ENCODE assay signal across 8 mouse cellular contexts in genomic region chr10:79858416-79859074, GRCm38 (mm10). TPM values are rescaled to one million over a fixed set of nuclear protein-coding genes. Genes with fewer than 3 reads are reported as not detected.
DNase-seq lines count a peak whose midpoint lies in the region; ATAC-seq and TF ChIP-seq lines count a peak whose summit lies in the region.

No protein-coding gene starts in this region.

- WGBS in heart, embryonic 16.5 days, result 36% methylated on average over 17 of the region's 17 CpGs
- WGBS in liver, embryonic 14.5 days (ENCODE audit: insufficient replicate concordance), result 68% methylated on average over 17 of the region's 17 CpGs

- peak overlapping the region; percentile 98 for H3K4me3 ChIP-seq in megakaryocyte, embryonic 14.5 days (replicated peaks)
- H3K4me3 ChIP-seq in heart, embryonic 16.5 days (ENCODE audit: low read length), result peak overlapping the region; percentile 98
- no peak overlapping the region for H3K4me3 ChIP-seq in liver, embryonic 14.5 days (ENCODE audit: insufficient read depth in 1 of 2, low read depth in 2 of 2, low read length in 2 of 2)

- no peak for TF ChIP-seq CTCF in liver, embryonic 14.5 days (IDR thresholded peaks at IDR 0.05; ENCODE audit: low read depth)

- peak overlapping the region; percentile 100 for H3K27ac ChIP-seq in heart, embryonic 16.5 days (ENCODE audit: low read length)
- no peak overlapping the region for H3K27ac ChIP-seq in liver, embryonic 14.5 days

- TF ChIP-seq EP300 in liver, embryonic 14.5 days (IDR thresholded peaks at IDR 0.05; ENCODE audit: low read depth), result no peak

- peak; percentile 58 to 74 for DNase-seq in cerebellum, postnatal 25 days
- peak; percentile 83 to 91 for DNase-seq in kidney, postnatal 25 days
- DNase-seq in liver, embryonic 14.5 days (ENCODE audit: low read depth in 3 of 3, low spot score in 3 of 3), result no peak
- peak; percentile 90 to 92 for DNase-seq in right cerebral cortex, postnatal 10 days (ENCODE audit: low spot score in 2 of 2)

- no peaks in the 10 kb centered on the region for H3K9me3 ChIP-seq in megakaryocyte, embryonic 14.5 days
- no peaks in the 10 kb centered on the region for H3K9me3 ChIP-seq in heart, embryonic 16.5 days (replicated peaks; ENCODE audit: control insufficient read depth, low read length)
- H3K9me3 ChIP-seq in liver, embryonic 14.5 days (ENCODE audit: control insufficient read depth, low read length), result no peaks in the 10 kb centered on the region

- H3K27me3 ChIP-seq in megakaryocyte, embryonic 14.5 days (replicated peaks), result no peaks in the 10 kb centered on the region
- no peaks in the 10 kb centered on the region for H3K27me3 ChIP-seq in heart, embryonic 16.5 days (ENCODE audit: control insufficient read depth, insufficient read depth, low read length)
- no peaks in the 10 kb centered on the region for H3K27me3 ChIP-seq in liver, embryonic 14.5 days (ENCODE audit: control insufficient read depth, insufficient read depth, low read length)

- no peak for ATAC-seq in megakaryocyte, adult 5-6 weeks (ENCODE audit: poor library complexity, severe bottlenecking)
- ATAC-seq in heart, embryonic 16.5 days (replicated peaks; ENCODE audit: extremely low read depth, insufficient read depth, low FRiP score), result peak; percentile 19
- ATAC-seq in liver, embryonic 14.5 days (ENCODE audit: insufficient read depth), result no peak
- no peak for ATAC-seq in granulocyte monocyte progenitor cell, adult 5-6 weeks (replicated peaks; ENCODE audit: poor library complexity, severe bottlenecking)

- H3K4me2 ChIP-seq in heart, embryonic 16.5 days (ENCODE audit: low read depth, low read length), result peak overlapping the region; percentile 95
- peak overlapping the region; percentile 87 for H3K4me2 ChIP-seq in liver, embryonic 14.5 days (ENCODE audit: low read depth)

- peaks cover 74% of the 10 kb centered on the region for H3K36me3 ChIP-seq in megakaryocyte, embryonic 14.5 days (replicated peaks; ENCODE audit: low read length)
- peaks cover 46% of the 10 kb centered on the region for H3K36me3 ChIP-seq in heart, embryonic 16.5 days (ENCODE audit: control insufficient read depth, insufficient read depth)
- peaks cover 70% of the 10 kb centered on the region for H3K36me3 ChIP-seq in liver, embryonic 14.5 days (replicated peaks; ENCODE audit: control insufficient read depth, insufficient read depth, low read depth)

- peaks cover 67% of the 10 kb centered on the region for H3K4me1 ChIP-seq in megakaryocyte, embryonic 14.5 days
- H3K4me1 ChIP-seq in heart, embryonic 16.5 days (ENCODE audit: control insufficient read depth, insufficient read depth, low read length), result peaks cover 41% of the 10 kb centered on the region
- peaks cover 8 to 27% of the 10 kb centered on the region in 2 experiments; a peak in 3 of 4 replicates for H3K4me1 ChIP-seq in liver, embryonic 14.5 days (replicated peaks; ENCODE audit: control insufficient read depth in 2 of 2, insufficient read depth in 2 of 2, low read length in 1 of 2)

- peak overlapping the region; percentile 100 for H3K9ac ChIP-seq in heart, embryonic 16.5 days (ENCODE audit: low read length)
- H3K9ac ChIP-seq in liver, embryonic 14.5 days (replicated peaks), result no peak overlapping the region

RNA-seq across cellular contexts. Expression of gene Ptbp1, which starts 4.3 kb away (rescaled TPM):
- polyA plus RNA-seq in megakaryocyte, embryonic 14.5 days (2012; ENCODE audit: insufficient read depth, low replicate concordance), result 849 and 1,831 TPM in 2 replicates
- total RNA-seq in megakaryocyte, adult 5-6 weeks (2015), result 138 and 144 TPM in 2 replicates
- 97.9 and 133 TPM in 2 replicates for total RNA-seq in megakaryocyte, adult 5-6 weeks (2017)
- 125 and 146 TPM in 2 replicates for polyA plus RNA-seq in heart, embryonic 16.5 days (2015; fragmentation: Nextera tagmentation; extraction: Ambion mirVana)
- 118 and 126 TPM in 2 replicates for polyA plus RNA-seq in liver, embryonic 14.5 days (2012; rRNA removed)
- polyA plus RNA-seq in liver, embryonic 14.5 days (2014; fragmentation: Nextera tagmentation; extraction: Ambion mirVana), result 84.5 and 99.8 TPM in 2 replicates
- total RNA-seq in granulocyte monocyte progenitor cell, adult 5-6 weeks (2014; fragmentation: Nextera tagmentation), result 497 and 526 TPM in 2 replicates
- total RNA-seq in granulocyte monocyte progenitor cell, adult 5-6 weeks (2017), result 211 and 216 TPM in 2 replicates

RNA-seq across cellular contexts. Expression of gene Prtn3, which starts 15.7 kb away (rescaled TPM):
- polyA plus RNA-seq in megakaryocyte, embryonic 14.5 days (2012; ENCODE audit: insufficient read depth, low replicate concordance), result 96.7 and 434 TPM in 2 replicates
- 322 and 372 TPM in 2 replicates for total RNA-seq in megakaryocyte, adult 5-6 weeks (2015)
- 92.6 and 97.3 TPM in 2 replicates for total RNA-seq in megakaryocyte, adult 5-6 weeks (2017)
- polyA plus RNA-seq in heart, embryonic 16.5 days (2015; fragmentation: Nextera tagmentation; extraction: Ambion mirVana), result 1.2 and 1.9 TPM in 2 replicates
- 133 and 152 TPM in 2 replicates for polyA plus RNA-seq in liver, embryonic 14.5 days (2012; rRNA removed)
- 86.8 and 132 TPM in 2 replicates for polyA plus RNA-seq in liver, embryonic 14.5 days (2014; fragmentation: Nextera tagmentation; extraction: Ambion mirVana)
- 2,258 and 3,780 TPM in 2 replicates for total RNA-seq in granulocyte monocyte progenitor cell, adult 5-6 weeks (2014; fragmentation: Nextera tagmentation)
- total RNA-seq in granulocyte monocyte progenitor cell, adult 5-6 weeks (2017), result 1,097 and 1,536 TPM in 2 replicates

RNA-seq across cellular contexts. Expression of gene Plppr3, which starts 15.9 kb away (rescaled TPM):
- polyA plus RNA-seq in megakaryocyte, embryonic 14.5 days (2012; ENCODE audit: insufficient read depth, low replicate concordance), result 0.80 and 16.9 TPM in 2 replicates
- total RNA-seq in megakaryocyte, adult 5-6 weeks (2015), result 6.2 and 10.6 TPM in 2 replicates
- 13.2 and 17.6 TPM in 2 replicates for total RNA-seq in megakaryocyte, adult 5-6 weeks (2017)
- 9.1 and 9.8 TPM in 2 replicates for polyA plus RNA-seq in heart, embryonic 16.5 days (2015; fragmentation: Nextera tagmentation; extraction: Ambion mirVana)
- 6.7 and 7.0 TPM in 2 replicates for polyA plus RNA-seq in liver, embryonic 14.5 days (2012; rRNA removed)
- polyA plus RNA-seq in liver, embryonic 14.5 days (2014; fragmentation: Nextera tagmentation; extraction: Ambion mirVana), result 2.8 and 3.0 TPM in 2 replicates
- total RNA-seq in granulocyte monocyte progenitor cell, adult 5-6 weeks (2014; fragmentation: Nextera tagmentation), result 72.1 and 111 TPM in 2 replicates
- total RNA-seq in granulocyte monocyte progenitor cell, adult 5-6 weeks (2017), result 91.6 and 112 TPM in 2 replicates

RNA-seq across cellular contexts. Expression of gene Elane, which starts 27.5 kb away (rescaled TPM):
- polyA plus RNA-seq in megakaryocyte, embryonic 14.5 days (2012; ENCODE audit: insufficient read depth, low replicate concordance), result 5.6 and 23.2 TPM in 2 replicates
- 348 and 366 TPM in 2 replicates for total RNA-seq in megakaryocyte, adult 5-6 weeks (2015)
- total RNA-seq in megakaryocyte, adult 5-6 weeks (2017), result 161 and 164 TPM in 2 replicates
- 0.20 and 1.1 TPM in 2 replicates for polyA plus RNA-seq in heart, embryonic 16.5 days (2015; fragmentation: Nextera tagmentation; extraction: Ambion mirVana)
- polyA plus RNA-seq in liver, embryonic 14.5 days (2012; rRNA removed), result 52.2 and 61.9 TPM in 2 replicates
- polyA plus RNA-seq in liver, embryonic 14.5 days (2014; fragmentation: Nextera tagmentation; extraction: Ambion mirVana), result 116 and 151 TPM in 2 replicates
- total RNA-seq in granulocyte monocyte progenitor cell, adult 5-6 weeks (2014; fragmentation: Nextera tagmentation), result 5,751 and 6,009 TPM in 2 replicates
- 2,814 and 3,772 TPM in 2 replicates for total RNA-seq in granulocyte monocyte progenitor cell, adult 5-6 weeks (2017)

RNA-seq across cellular contexts. Expression of gene Cfd, which starts 32.1 kb away (rescaled TPM):
- polyA plus RNA-seq in megakaryocyte, embryonic 14.5 days (2012; ENCODE audit: insufficient read depth, low replicate concordance), result not detected in 2 replicates
- total RNA-seq in megakaryocyte, adult 5-6 weeks (2015), result not detected in 2 replicates
- not detected in 2 replicates for total RNA-seq in megakaryocyte, adult 5-6 weeks (2017)
- polyA plus RNA-seq in heart, embryonic 16.5 days (2015; fragmentation: Nextera tagmentation; extraction: Ambion mirVana), result not detected in 2 replicates
- 0.14 and 0.29 TPM in 2 replicates for polyA plus RNA-seq in liver, embryonic 14.5 days (2012; rRNA removed)
- polyA plus RNA-seq in liver, embryonic 14.5 days (2014; fragmentation: Nextera tagmentation; extraction: Ambion mirVana), result not detected in 2 replicates
- 1.6 and 4.5 TPM in 2 replicates for total RNA-seq in granulocyte monocyte progenitor cell, adult 5-6 weeks (2014; fragmentation: Nextera tagmentation)
- total RNA-seq in granulocyte monocyte progenitor cell, adult 5-6 weeks (2017), result not detected in 2 replicates

Comparison
In these comparisons a context has a peak if more than half of its experiments do, and no peak if none do; other contexts are left out.
1. H3K4me3 ChIP-seq: peak in megakaryocyte, embryonic 14.5 days (single experiment) and heart, embryonic 16.5 days (single experiment); none in liver, embryonic 14.5 days (0 of 2).
2. DNase-seq: peak in cerebellum, postnatal 25 days (2 of 2), kidney, postnatal 25 days (2 of 2) and right cerebral cortex, postnatal 10 days (2 of 2); none in liver, embryonic 14.5 days (0 of 3).
3. RNA of gene Prtn3, which starts 15.7 kb away (polyA plus RNA-seq): 96.7 to 434 TPM in megakaryocyte, embryonic 14.5 days and 86.8 to 152 TPM in liver, embryonic 14.5 days; 1.2 to 1.9 TPM in heart, embryonic 16.5 days; every median in the first group is over 10 times any median in the second.